Mouse (Mus musculus) stomach, embryonic 15.5 days (tissue): Measurements from ENCODE around the gene Tex14. TPM values are rescaled to one million over a fixed set of nuclear protein-coding genes. Genes with fewer than 3 reads are reported as not detected.

Source experiments
- ATAC-seq: fragments of 200-750 bp; cut with Nextera tagmentation; 2 replicates; pipeline ENCODE4 v1.8.0; 2017; ENCODE audit warnings: low read depth, moderate number of reproducible peaks, moderate TSS enrichment; ENCODE audit not compliant: insufficient read depth, low FRiP score
- H3K27ac ChIP-seq: fragments of 300-500 bp; sonication (generic); 2 replicates; pipeline ENCODE4 v1.5.1; 2015; ENCODE audit warnings: mild to moderate bottlenecking, inconsistent platforms
- H3K27me3 ChIP-seq: fragments of 300-500 bp; sonication (generic); replicated peaks from 2 replicates; pipeline ENCODE4 v1.6.1; 2015; ENCODE audit warnings: inconsistent platforms
- H3K36me3 ChIP-seq: fragments of 300-500 bp; sonication (generic); 2 replicates; pipeline ENCODE4 v1.6.1; 2015; ENCODE audit warnings: inconsistent platforms
- H3K4me1 ChIP-seq: fragments of 300-500 bp; sonication (generic); 2 replicates; pipeline ENCODE4 v1.6.1; 2015; ENCODE audit warnings: inconsistent platforms
- H3K4me2 ChIP-seq: fragments of 300-500 bp; sonication (generic); 2 replicates; pipeline ENCODE4 v1.6.1; 2015; ENCODE audit warnings: mild to moderate bottlenecking, inconsistent platforms
- H3K4me3 ChIP-seq: fragments of 300-500 bp; sonication (generic); replicated peaks from 2 replicates; pipeline ENCODE4 v1.5.1; 2015; ENCODE audit warnings: inconsistent platforms
- H3K9ac ChIP-seq: fragments of 300-500 bp; sonication (generic); 2 replicates; pipeline ENCODE4 v1.6.1; 2015; ENCODE audit warnings: inconsistent platforms
- H3K9me3 ChIP-seq: fragments of 300-500 bp; sonication (generic); 2 replicates; pipeline ENCODE4 v1.6.1; 2016; ENCODE audit warnings: inconsistent platforms
- WGBS: fragments of 180-500 bp; shearing (Covaris S2); methylation state at CpG from one replicate; pipeline ENCODE4 v1.1.7; 2015; 5-methylcytosine and 5-hydroxymethylcytosine counted together
- polyA plus RNA-seq: library from polyadenylated mRNA; unstranded; fragments of >200 nt; fragmentation: Nextera tagmentation; extraction: Ambion mirVana; gene quantifications from 2 replicates; pipeline ENCODE4 v1.2.1, GENCODE M21; 2015

The Tex14 gene
- 0.46 and 0.59 TPM in 2 replicates for polyA plus RNA-seq

- Histone ChIP-seq H3K4me2 (peak within 1 kb of the TSS; percentile 73), H3K27ac (peak within 1 kb of the TSS; percentile 95), H3K9me3 (no peaks in the 10 kb centered on the region), H3K27me3 (no peaks in the 10 kb centered on the region), H3K9ac (peak within 1 kb of the TSS; percentile 54; the same call in 1 of the 2 replicates), H3K4me3 (peak within 1 kb of the TSS; percentile 68), H3K36me3 (no peaks in the 10 kb centered on the region), H3K4me1 (0 out of 2 replicates have a peak, but pooled peaks cover 4% of the 10 kb centered on the region)
- ATAC-seq: 0 out of 2 replicates have a peak, but pooled peaks have one; percentile 25
- WGBS: 72% methylated on average over 27 of the region's 27 CpGs
These were observed at the start of gene Tex14, which contains the start of gene Rad51c for GRCm38 (mm10) chr11:87404876-87405275. Gene Tex14, plus strand, starts transcription at chr11:87405065. Gene Rad51c, minus strand, starts transcription at chr11:87404954.

GRCm38 (mm10) chr11:87357317-87358300 lies 47.3 kb upstream of the Tex14 start:
- Histone ChIP-seq H3K9me3 (no peaks in the 10 kb centered on the region), H3K4me2 (peak overlapping the region; percentile 97), H3K4me1 (peaks cover 7% of the 10 kb centered on the region; the same call in 1 of the 2 replicates), H3K27ac (no peak overlapping the region), H3K27me3 (peaks cover 17% of the 10 kb centered on the region), H3K36me3 (no peaks in the 10 kb centered on the region), H3K4me3 (peak overlapping the region; percentile 56), H3K9ac (peak overlapping the region; percentile 25; the same call in 1 of the 2 replicates)
- ATAC-seq: no peak
- WGBS: 8% methylated on average over 31 of the region's 31 CpGs

GRCm38 (mm10) chr11:87358331-87359261 lies 46.3 kb upstream of the Tex14 start, which contains the start of gene Ppm1e:
Gene Ppm1e, minus strand, starts transcription at chr11:87359023.
- no peak within 1 kb of the TSS for H3K27ac ChIP-seq
- under 1% methylated on average over 95 of the region's 104 CpGs for WGBS
- peaks cover 7% of the 10 kb centered on the region; the same call in 1 of the 2 replicates for H3K4me1 ChIP-seq
- no peaks in the 10 kb centered on the region for H3K9me3 ChIP-seq
- peak within 1 kb of the TSS; percentile 25; the same call in 1 of the 2 replicates for H3K9ac ChIP-seq
- peak within 1 kb of the TSS; percentile 56 for H3K4me3 ChIP-seq
- no peaks in the 10 kb centered on the region for H3K36me3 ChIP-seq
- H3K27me3 ChIP-seq: peaks cover 17% of the 10 kb centered on the region
- H3K4me2 ChIP-seq: peak within 1 kb of the TSS; percentile 97
- peak; percentile 94; the same call in 1 of the 2 replicates for ATAC-seq

- WGBS: 12% methylated on average over 10 of the region's 10 CpGs
These were observed 45.6 kb upstream of the Tex14 start for GRCm38 (mm10) chr11:87359262-87359612.

GRCm38 (mm10) chr11:87365120-87365519 lies 39.7 kb upstream of the Tex14 start:
- Histone ChIP-seq H3K9ac (no peak overlapping the region), H3K36me3 (no peaks in the 10 kb centered on the region), H3K4me1 (no peaks in the 10 kb centered on the region), H3K4me2 (no peak overlapping the region), H3K4me3 (no peak overlapping the region), H3K27me3 (peaks cover 2% of the 10 kb centered on the region; the same call in 1 of the 2 replicates), H3K27ac (no peak overlapping the region), H3K9me3 (no peaks in the 10 kb centered on the region)
- ATAC-seq: no peak
- WGBS: 83% methylated on average over 5 of the region's 5 CpGs

More at GRCm38 (mm10) chr11:87359262-87359612, 45.6 kb upstream of the Tex14 start:
- no peak for ATAC-seq
- peaks cover 7% of the 10 kb centered on the region; the same call in 1 of the 2 replicates for H3K4me1 ChIP-seq
- H3K9ac ChIP-seq: no peak overlapping the region
- no peaks in the 10 kb centered on the region for H3K36me3 ChIP-seq
- H3K9me3 ChIP-seq: no peaks in the 10 kb centered on the region
- H3K4me2 ChIP-seq: peak overlapping the region; percentile 97
- peak overlapping the region; percentile 56 for H3K4me3 ChIP-seq
- no peak overlapping the region for H3K27ac ChIP-seq
- peaks cover 17% of the 10 kb centered on the region for H3K27me3 ChIP-seq

- no peaks in the 10 kb centered on the region for H3K36me3 ChIP-seq
- H3K4me2 ChIP-seq: no peak overlapping the region
- H3K4me1 ChIP-seq: no peaks in the 10 kb centered on the region
- H3K9me3 ChIP-seq: no peaks in the 10 kb centered on the region
- H3K27me3 ChIP-seq: no peaks in the 10 kb centered on the region
- no peak overlapping the region for H3K27ac ChIP-seq
- no peak overlapping the region for H3K4me3 ChIP-seq
- H3K9ac ChIP-seq: no peak overlapping the region
- no peak for ATAC-seq
- 82% methylated on average over 7 of the region's 7 CpGs for WGBS
These were observed 37.8 kb upstream of the Tex14 start for GRCm38 (mm10) chr11:87367061-87367460.

- H3K27ac ChIP-seq: no peak overlapping the region
- H3K9me3 ChIP-seq: no peaks in the 10 kb centered on the region
- no peak overlapping the region for H3K4me2 ChIP-seq
- WGBS: 77% methylated on average over 9 of the region's 9 CpGs
- no peak overlapping the region for H3K9ac ChIP-seq
- no peaks in the 10 kb centered on the region for H3K27me3 ChIP-seq
- peak; percentile 93 for ATAC-seq
- H3K4me1 ChIP-seq: no peaks in the 10 kb centered on the region
- H3K4me3 ChIP-seq: no peak overlapping the region
- H3K36me3 ChIP-seq: no peaks in the 10 kb centered on the region
These were observed 36.8 kb upstream of the Tex14 start for GRCm38 (mm10) chr11:87367865-87368580.

- Histone ChIP-seq H3K4me1 (no peaks in the 10 kb centered on the region), H3K4me2 (no peak overlapping the region), H3K27me3 (no peaks in the 10 kb centered on the region), H3K9ac (no peak overlapping the region), H3K27ac (no peak overlapping the region), H3K36me3 (no peaks in the 10 kb centered on the region), H3K9me3 (no peaks in the 10 kb centered on the region), H3K4me3 (no peak overlapping the region)
- ATAC-seq: no peak
- WGBS: 92% methylated on average over 4 of the region's 4 CpGs
These were observed 20.3 kb upstream of the Tex14 start for GRCm38 (mm10) chr11:87384551-87384950.

- no peak overlapping the region for H3K9ac ChIP-seq
- WGBS: 89% methylated on average over 1 of the region's 1 CpGs
- ATAC-seq: no peak
- H3K27me3 ChIP-seq: no peaks in the 10 kb centered on the region
- H3K4me3 ChIP-seq: no peak overlapping the region
- no peaks in the 10 kb centered on the region for H3K36me3 ChIP-seq
- H3K4me2 ChIP-seq: no peak overlapping the region
- H3K27ac ChIP-seq: no peak overlapping the region
- no peaks in the 10 kb centered on the region for H3K9me3 ChIP-seq
- no peaks in the 10 kb centered on the region for H3K4me1 ChIP-seq
These were observed 19.2 kb upstream of the Tex14 start for GRCm38 (mm10) chr11:87385676-87386075.

- Histone ChIP-seq H3K4me3 (no peak overlapping the region), H3K27ac (no peak overlapping the region), H3K4me1 (no peaks in the 10 kb centered on the region), H3K27me3 (no peaks in the 10 kb centered on the region), H3K9ac (no peak overlapping the region), H3K9me3 (no peaks in the 10 kb centered on the region), H3K4me2 (no peak overlapping the region), H3K36me3 (no peaks in the 10 kb centered on the region)
- WGBS: 59% methylated on average over 1 of the region's 1 CpGs
- ATAC-seq: no peak
These were observed 11.0 kb upstream of the Tex14 start for GRCm38 (mm10) chr11:87393855-87394254.

GRCm38 (mm10) chr11:87398402-87398801 lies 6.5 kb upstream of the Tex14 start:
- Histone ChIP-seq H3K9me3 (no peaks in the 10 kb centered on the region), H3K4me1 (no peaks in the 10 kb centered on the region), H3K27me3 (no peaks in the 10 kb centered on the region), H3K27ac (no peak overlapping the region), H3K4me3 (no peak overlapping the region), H3K36me3 (no peaks in the 10 kb centered on the region), H3K9ac (no peak overlapping the region), H3K4me2 (no peak overlapping the region)
- ATAC-seq: no peak
- 91% methylated on average over 2 of the region's 2 CpGs for WGBS
